Mouse (Mus musculus) lung, adult 2 months (tissue): ENCODE measurements around the gene Mfsd13b. TPM values are rescaled to one million over a fixed set of nuclear protein-coding genes. Genes with fewer than 3 reads are reported as not detected.
A peak's percentile ranks its signal among the peaks of the same experiment; 100 is the strongest.
"Not testable (repeated sequence)": the region's sequence is repeated elsewhere in the genome, so short reads cannot be mapped to it uniquely, and the experiment has no call there.

Experiments
- DNase-seq: peaks from one replicate; pipeline ENCODE4 v3.0.0; 2022
- H3K4me1 ChIP-seq: fragments of 200-500 bp; 2 replicates; pipeline ENCODE4 v1.6.1; 2011; ENCODE audit warnings: low read length; ENCODE audit not compliant: control insufficient read depth, insufficient read depth
- H3K4me3 ChIP-seq: fragments of 200-500 bp; replicated peaks from 2 replicates; pipeline ENCODE3; 2011; ENCODE audit warnings: low read depth, mild to moderate bottlenecking, control low read depth, low read length; ENCODE audit errors: extremely low read depth
- CTCF ChIP-seq: fragments of 200-500 bp; IDR thresholded peaks from 2 replicates; pipeline ENCODE4 v1.5.1; 2011; ENCODE audit warnings: mild to moderate bottlenecking, low read length, control low read depth; ENCODE audit not compliant: insufficient read depth
- POLR2A ChIP-seq: fragments of 200-500 bp; IDR thresholded peaks from 2 replicates; pipeline ENCODE4 v1.6.1; 2011; ENCODE audit warnings: low read depth, mild to moderate bottlenecking, control low read depth, low read length, borderline replicate concordance; ENCODE audit errors: extremely low read depth
- WGBS: fragments of 180-500 bp; shearing (Covaris S2); methylation state at CpG from one replicate; pipeline ENCODE4 v1.1.7; 2018; 5-methylcytosine and 5-hydroxymethylcytosine counted together
- polyA plus RNA-seq: library from polyadenylated mRNA; depleted of rRNA; stranded (reverse); fragments of >200 nt; gene quantifications from 2 replicates; pipeline ENCODE4 v1.2.3, GENCODE M21; 2012; rRNA removed

Mfsd13b gene
- 0.16 and 0.19 TPM in 2 replicates for polyA plus RNA-seq

DNA sequence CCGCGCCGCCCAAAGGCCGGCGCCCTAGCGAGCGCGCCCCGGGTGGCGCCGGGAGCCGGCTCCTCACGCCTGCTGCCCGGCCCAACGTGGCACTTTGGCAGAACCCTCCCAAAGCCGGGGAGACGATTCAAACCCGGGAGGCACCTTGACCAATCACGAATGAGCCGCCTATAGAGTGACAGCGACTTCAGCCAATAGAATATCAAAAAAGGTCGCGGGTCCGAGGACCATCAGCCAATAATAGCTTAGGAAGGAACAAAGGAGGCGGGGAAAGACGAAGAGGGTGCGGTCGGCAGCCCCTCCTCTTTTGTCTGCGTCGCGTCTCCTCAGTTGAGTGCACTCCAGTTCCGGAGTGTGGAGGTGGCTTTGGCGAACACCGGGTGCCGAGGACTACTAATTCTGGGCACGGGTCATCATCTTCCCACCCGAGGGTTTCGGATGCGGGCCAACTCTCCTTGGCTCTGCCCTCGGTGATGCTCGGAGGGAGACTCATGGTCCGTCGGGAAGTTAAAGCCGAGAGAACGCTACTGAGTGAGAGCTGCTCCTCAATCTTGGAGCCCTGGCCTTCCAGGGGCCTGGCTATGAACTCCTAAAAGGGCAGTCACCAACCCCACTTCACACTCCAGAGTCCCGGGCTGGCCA, at the start of gene Mfsd13b, which contains the start of gene Cdr2:
TSS of gene Mfsd13b (plus strand) at position 310 of the 642 bp plus-strand sequence.
TSS of gene Cdr2 (minus strand) at position 113 of the 642 bp plus-strand sequence.
- no peak for TF ChIP-seq CTCF
- peak; percentile 92; the same call in 1 of the 2 replicates for TF ChIP-seq POLR2A
- peak; percentile 96 for DNase-seq
- H3K4me1 ChIP-seq: no peaks in the 10 kb centered on the region
- H3K4me3 ChIP-seq: peak within 1 kb of the TSS; percentile 97
- WGBS: under 1% methylated on average over 46 of the region's 46 CpGs

DNA sequence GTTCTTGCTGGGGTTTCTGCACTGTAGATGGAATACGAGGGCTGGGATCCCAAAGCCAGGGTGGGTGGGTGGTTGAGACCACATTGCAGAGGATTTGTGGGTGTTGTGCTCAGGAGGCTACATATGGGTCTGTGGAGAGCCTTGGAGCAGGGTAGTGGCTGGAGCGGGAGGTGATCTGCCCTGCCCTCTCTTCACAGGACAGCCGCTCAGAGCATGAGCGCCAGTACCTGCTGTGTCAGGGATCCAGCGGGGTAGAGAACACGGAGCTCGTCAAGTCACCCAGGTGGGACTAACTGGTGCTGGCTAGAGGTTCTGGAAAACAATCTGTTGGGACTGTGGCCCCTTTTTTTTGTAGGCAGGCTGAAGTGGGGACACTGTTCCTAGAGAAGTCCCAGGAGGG, 49.2 kb upstream of the Mfsd13b start:
- no peak for TF ChIP-seq POLR2A
- TF ChIP-seq CTCF: no peak
- 95% methylated on average over 7 of the region's 7 CpGs for WGBS
- no peak for DNase-seq
- Histone ChIP-seq H3K4me3 (no peak overlapping the region), H3K4me1 (no peaks in the 10 kb centered on the region)

DNA sequence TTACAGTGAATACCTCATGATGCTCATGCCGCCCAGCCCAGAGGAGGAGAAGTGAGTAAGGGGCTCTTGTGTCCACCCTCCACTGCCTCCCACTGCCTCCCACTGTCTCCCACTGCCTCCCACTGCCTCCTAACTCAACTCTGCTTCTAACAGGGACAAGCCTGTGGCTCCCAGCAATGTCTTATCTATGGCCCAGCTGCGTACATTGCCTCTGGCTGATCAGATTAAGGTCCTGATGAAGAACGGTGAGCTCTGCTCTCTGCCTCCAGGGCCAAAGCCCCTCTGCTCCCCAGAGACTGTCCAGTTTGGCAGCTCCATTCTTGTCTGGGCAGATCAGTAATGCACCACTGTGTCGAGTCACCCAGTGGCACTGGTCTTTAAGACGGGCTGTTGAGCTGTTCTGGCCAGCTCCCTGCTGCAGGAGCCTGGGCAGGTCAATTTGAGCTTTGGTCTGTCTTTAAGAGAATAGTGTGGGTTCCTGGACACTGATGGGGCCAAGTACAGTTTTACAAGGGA, 48.6 kb upstream of the Mfsd13b start:
- 84% methylated on average over 5 of the region's 5 CpGs for WGBS
- no peak for TF ChIP-seq POLR2A
- TF ChIP-seq CTCF: no peak
- Histone ChIP-seq H3K4me1 (no peaks in the 10 kb centered on the region), H3K4me3 (no peak overlapping the region)
- no peak for DNase-seq

DNA sequence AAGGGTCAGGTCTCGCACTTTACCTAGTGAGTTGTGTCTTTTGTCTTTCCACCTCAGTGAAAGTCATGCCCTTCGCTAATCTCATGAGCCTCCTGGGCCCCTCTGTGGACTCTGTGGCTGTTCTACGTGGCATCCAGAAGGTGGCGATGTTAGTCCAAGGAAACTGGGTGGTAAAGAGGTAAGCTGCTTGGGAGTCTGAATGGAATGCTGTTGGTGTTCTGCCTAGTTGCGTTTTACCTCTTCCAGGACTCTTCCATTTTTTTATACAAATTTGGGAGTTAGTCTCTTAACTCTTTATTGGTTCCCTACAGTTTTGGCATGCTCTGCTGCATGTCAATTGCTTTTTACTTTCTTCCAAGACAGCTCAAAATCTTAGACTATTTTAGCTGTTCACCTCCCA, 47.6 kb upstream of the Mfsd13b start:
- WGBS: 30% methylated on average over 5 of the region's 5 CpGs
- peak; percentile 81 for TF ChIP-seq CTCF
- TF ChIP-seq POLR2A: no peak
- Histone ChIP-seq H3K4me1 (no peaks in the 10 kb centered on the region), H3K4me3 (no peak overlapping the region)
- peak; percentile 48 for DNase-seq

DNA sequence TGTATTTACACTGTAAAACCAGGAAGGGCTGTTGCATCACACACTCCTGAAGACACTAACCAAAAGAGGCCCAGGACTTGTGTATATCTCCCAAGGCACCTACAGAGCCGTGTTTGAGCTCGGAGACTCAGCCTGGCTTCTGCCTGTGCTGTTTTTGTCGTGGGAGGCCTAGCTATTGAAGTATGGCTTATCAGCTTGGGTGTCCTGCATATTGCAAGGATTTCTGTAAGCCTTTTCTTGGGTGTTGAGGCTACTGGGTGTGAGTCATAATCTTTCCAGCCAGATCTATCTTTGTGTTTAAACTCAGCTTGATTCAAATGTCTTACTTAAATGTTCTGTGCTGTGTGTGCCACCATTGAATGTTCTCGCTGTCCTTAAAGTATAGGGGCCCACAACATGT, 45.8 kb upstream of the Mfsd13b start:
- Histone ChIP-seq H3K4me1 (no peaks in the 10 kb centered on the region), H3K4me3 (no peak overlapping the region)
- TF ChIP-seq POLR2A: no peak
- TF ChIP-seq CTCF: no peak
- 85% methylated on average over 4 of the region's 4 CpGs for WGBS
- DNase-seq: no peak

DNA sequence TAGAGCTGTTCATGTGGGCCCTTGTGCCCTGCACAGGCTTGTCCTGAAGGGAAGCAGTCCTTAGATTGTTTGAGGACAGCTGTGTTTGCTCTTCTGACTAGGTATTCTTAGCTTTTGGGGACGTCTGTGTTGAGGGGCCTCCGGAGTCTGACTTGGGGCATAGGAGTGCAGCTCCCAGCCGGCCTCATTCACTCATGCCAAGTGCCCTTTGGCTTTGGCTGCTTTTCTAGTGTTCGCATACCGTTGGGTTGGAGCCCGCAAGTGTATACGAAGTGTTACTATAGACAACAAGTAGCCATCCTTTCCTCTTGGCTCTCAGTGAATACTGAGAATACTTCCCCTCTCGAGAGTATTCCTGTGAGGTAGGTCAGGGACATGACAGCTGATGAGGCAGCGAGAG, 44.1 kb upstream of the Mfsd13b start:
- no peak overlapping the region for H3K4me3 ChIP-seq
- 70% methylated on average over 9 of the region's 9 CpGs for WGBS
- DNase-seq: no peak
- TF ChIP-seq CTCF (no peak), POLR2A (no peak)
- H3K4me1 ChIP-seq: no peaks in the 10 kb centered on the region

DNA sequence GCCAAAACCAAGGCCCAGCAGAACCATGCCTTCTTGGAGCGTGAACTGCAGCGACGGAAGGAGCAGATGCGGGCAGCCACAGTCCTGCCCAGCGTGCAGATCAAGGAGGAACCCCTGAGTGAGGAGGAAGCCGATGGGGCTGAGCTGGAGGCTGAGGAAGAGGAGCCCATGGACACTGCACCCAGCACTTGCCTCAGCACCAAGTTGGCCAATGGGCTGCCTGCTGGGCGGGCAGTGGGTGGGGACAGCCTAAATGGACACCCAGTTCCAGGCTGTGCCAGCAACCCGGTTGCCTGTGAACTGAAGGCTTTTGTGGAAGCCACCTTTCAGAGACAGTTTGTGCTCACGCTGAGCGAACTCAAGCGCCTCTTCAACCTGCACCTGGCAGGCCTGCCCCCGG, 42.0 kb upstream of the Mfsd13b start:
- Histone ChIP-seq H3K4me1 (no peaks in the 10 kb centered on the region), H3K4me3 (no peak overlapping the region)
- no peak for TF ChIP-seq CTCF
- no peak for TF ChIP-seq POLR2A
- DNase-seq: no peak
- 92% methylated on average over 12 of the region's 12 CpGs for WGBS

DNA sequence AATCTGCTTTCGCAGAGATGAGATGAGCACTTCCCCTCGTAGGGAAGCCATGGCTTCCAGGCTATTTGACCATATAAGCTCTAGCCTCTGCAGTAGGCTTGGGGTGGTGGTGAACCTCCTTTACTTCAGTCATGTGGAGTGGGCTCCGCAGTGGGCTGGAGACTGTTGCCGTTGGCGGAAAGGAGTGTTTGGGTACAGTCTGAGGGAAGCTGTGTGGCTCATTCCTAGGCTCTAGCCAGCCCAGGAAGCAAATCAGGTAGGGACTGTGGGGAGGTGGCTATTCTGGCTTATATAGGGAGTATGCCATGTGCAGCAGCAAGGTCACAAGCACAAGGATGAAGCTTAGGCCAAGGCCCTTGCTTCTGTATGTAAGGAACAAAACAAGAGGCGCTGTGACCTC, 41.1 kb upstream of the Mfsd13b start:
- TF ChIP-seq CTCF (no peak), POLR2A (no peak)
- no peak for DNase-seq
- Histone ChIP-seq H3K4me3 (no peak overlapping the region), H3K4me1 (no peaks in the 10 kb centered on the region)
- 93% methylated on average over 6 of the region's 6 CpGs for WGBS

DNA sequence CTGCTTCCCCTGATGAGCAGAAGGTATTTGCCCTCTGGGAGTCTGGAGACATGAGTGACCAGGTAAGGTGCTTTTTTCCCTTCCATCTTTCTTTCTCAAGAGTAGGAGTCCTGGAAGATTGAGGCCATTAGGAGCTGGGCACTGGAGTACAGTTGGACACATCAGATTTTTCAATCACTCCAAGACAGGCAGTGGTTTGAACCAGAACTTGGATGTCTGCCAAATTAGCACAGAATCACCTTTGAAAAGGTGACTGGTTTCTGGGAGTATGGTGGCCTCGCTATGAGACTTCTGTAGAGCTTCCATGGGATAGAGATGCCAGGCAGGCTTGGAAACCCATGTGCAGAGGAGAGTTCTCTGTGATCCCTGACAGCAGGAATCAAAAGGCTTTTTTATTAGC, 39.8 kb upstream of the Mfsd13b start:
- TF ChIP-seq CTCF (no peak), POLR2A (no peak)
- DNase-seq: no peak
- H3K4me1 ChIP-seq: no peaks in the 10 kb centered on the region
- 86% methylated on average over 1 of the region's 1 CpGs for WGBS
- no peak overlapping the region for H3K4me3 ChIP-seq

DNA sequence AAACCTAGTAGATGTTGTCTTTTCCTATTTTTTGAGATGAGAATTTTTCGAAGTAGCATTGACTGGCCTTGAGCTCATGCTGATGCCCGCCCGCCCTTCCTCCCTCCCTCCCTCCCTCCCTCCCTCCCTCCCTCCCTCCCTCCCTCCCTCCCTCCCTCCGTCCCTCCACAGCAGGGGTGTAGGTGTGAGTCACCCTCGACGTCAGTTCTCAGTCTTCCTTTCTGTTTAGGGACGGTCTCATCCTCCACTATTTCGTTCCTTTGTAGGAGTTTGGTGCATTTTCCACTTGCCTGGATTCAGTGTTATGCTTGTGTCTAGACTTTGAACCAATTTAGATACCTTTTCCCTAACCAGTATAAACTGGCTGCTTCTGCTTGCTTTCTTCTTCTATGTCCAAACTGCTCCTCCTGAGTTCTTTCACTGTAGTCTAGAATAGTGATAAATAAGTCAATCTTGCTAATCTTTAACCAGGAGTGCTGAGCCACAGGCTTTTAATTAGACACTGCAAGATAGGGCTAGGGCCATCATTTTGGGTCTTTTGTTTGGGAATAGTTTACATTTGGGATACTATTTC, 38.3 kb upstream of the Mfsd13b start:
- H3K4me3 ChIP-seq: no peak overlapping the region
- H3K4me1 ChIP-seq: no peaks in the 10 kb centered on the region
- no peak for TF ChIP-seq POLR2A
- TF ChIP-seq CTCF: no peak
- DNase-seq: no peak
- WGBS: 80% methylated on average over 7 of the region's 8 CpGs

DNA sequence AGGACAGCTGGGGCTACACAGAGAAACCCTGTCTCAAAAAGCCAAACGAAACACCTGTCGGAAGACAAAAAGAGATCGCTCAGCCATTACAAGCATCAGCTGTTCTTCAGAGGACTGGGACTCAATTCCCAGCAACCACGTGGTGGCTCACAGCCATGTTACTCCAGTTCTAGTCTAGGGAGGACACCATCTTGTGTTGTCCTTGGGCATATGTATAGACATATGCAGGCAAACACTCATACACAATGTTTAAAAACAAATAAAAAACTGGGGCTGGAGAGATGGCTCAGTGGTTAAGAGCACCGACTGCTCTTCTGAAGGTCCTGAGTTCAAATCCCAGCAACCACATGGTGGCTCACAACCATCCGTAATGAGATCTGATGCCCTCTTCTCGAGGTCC, 28.7 kb upstream of the Mfsd13b start:
- H3K4me3 ChIP-seq, H3K4me1 ChIP-seq, DNase-seq: not testable (repeated sequence)
- WGBS: 88% methylated on average over 7 of the region's 7 CpGs
